Mouse (Mus musculus): ENCODE data around the gene Rab20.

Gene Rab20

DNA sequence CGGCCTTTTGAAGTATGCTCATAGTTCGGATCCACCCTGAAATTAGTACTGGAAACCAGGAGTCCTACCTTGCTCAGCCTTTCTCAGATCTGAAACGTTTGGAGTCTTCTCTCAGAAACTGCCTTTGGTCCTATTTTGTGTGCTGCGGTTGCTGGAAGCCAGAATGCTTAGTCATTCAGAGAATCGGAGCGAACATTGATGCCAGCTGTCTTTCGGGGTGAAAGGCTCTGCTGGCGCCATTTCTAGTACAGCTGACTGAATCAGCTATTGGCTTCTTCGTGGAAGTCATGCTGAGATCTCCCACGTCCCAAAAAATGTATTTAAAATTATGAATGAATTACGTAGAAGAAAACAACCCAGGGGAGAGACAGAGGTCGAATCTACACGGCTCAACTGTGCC is 60.7 kb downstream of the Rab20 start:
- no peak for TF ChIP-seq NANOG (IDR thresholded peaks at IDR 0.05; ENCODE audit: borderline replicate concordance, low read length)
- TF ChIP-seq CTCF (conservative IDR thresholded peaks at IDR 0.05; ENCODE audit: low read length), result no peak
- no peak for TF ChIP-seq POU5F1 (IDR thresholded peaks at IDR 0.05; ENCODE audit: borderline replicate concordance, low read length)
- Histone ChIP-seq H3K9me3 (ENCODE audit: low read length) (no peaks in the 10 kb centered on the region), H3K4me1 (replicated peaks; ENCODE audit: low read depth, low read length) (no peaks in the 10 kb centered on the region), H3K27me3 (ENCODE audit: insufficient read depth, low read length) (peaks cover 13% of the 10 kb centered on the region), H3K4me3 (replicated peaks; ENCODE audit: low read length) (no peak overlapping the region), H3K36me3 (ENCODE audit: insufficient read depth, low read length) (no peaks in the 10 kb centered on the region)

DNA sequence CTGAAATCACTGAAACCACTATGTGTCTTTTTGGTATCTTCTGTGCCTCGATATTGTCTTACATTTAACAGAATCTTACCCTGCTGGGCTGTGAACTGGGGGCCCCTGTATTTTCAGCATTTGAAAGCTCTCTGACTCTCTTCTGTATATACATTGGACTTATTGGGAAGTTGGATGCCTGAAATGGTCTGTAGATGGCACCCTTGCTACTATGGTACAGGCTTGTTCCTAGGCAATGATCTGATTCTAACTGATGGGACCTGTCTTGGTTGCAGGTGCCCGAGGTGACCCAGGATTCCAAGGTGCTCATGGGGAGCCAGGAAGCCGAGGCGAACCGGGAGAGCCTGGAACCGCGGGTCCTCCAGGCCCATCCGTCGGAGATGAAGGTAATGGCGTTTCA is 63.4 kb downstream of the Rab20 start:
- Histone ChIP-seq H3K4me1 (replicated peaks; ENCODE audit: low read depth, low read length) (no peaks in the 10 kb centered on the region), H3K27me3 (ENCODE audit: insufficient read depth, low read length) (peaks cover 14% of the 10 kb centered on the region), H3K9me3 (ENCODE audit: low read length) (no peaks in the 10 kb centered on the region), H3K4me3 (replicated peaks; ENCODE audit: low read length) (no peak overlapping the region), H3K36me3 (ENCODE audit: insufficient read depth, low read length) (no peaks in the 10 kb centered on the region)
- TF ChIP-seq NANOG (IDR thresholded peaks at IDR 0.05; ENCODE audit: borderline replicate concordance, low read length) (no peak), CTCF (conservative IDR thresholded peaks at IDR 0.05; ENCODE audit: low read length) (no peak; the same call in 1 of the 2 replicates), POU5F1 (IDR thresholded peaks at IDR 0.05; ENCODE audit: borderline replicate concordance, low read length) (no peak)

DNA sequence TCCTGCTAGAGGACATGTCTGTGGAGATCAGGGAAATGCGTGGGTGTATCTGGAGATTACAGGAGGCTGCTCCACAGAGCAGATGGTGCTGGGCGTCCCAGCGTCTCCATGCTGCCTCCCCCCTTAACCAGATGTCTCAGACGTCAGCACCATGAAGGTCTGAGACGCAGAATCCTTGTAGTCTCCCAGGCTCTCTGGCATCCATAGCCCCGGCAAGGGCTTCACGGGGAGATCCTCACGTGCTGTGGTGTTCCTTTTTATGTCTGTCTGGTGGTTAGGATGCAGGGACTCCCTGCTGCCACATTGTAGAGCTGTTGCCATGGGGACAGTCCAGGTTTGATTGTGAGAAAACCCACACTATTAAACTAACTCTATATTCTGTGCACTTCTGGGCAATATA is 64.2 kb downstream of the Rab20 start:
- Histone ChIP-seq H3K9me3 (ENCODE audit: low read length) (no peaks in the 10 kb centered on the region), H3K27me3 (ENCODE audit: insufficient read depth, low read length) (peaks cover 11% of the 10 kb centered on the region), H3K4me3 (replicated peaks; ENCODE audit: low read length) (no peak overlapping the region), H3K36me3 (ENCODE audit: insufficient read depth, low read length) (no peaks in the 10 kb centered on the region), H3K4me1 (replicated peaks; ENCODE audit: low read depth, low read length) (no peaks in the 10 kb centered on the region)
- no peak for TF ChIP-seq CTCF (conservative IDR thresholded peaks at IDR 0.05; ENCODE audit: low read length)
- no peak for TF ChIP-seq POU5F1 (IDR thresholded peaks at IDR 0.05; ENCODE audit: borderline replicate concordance, low read length)
- no peak for TF ChIP-seq NANOG (IDR thresholded peaks at IDR 0.05; ENCODE audit: borderline replicate concordance, low read length)

DNA sequence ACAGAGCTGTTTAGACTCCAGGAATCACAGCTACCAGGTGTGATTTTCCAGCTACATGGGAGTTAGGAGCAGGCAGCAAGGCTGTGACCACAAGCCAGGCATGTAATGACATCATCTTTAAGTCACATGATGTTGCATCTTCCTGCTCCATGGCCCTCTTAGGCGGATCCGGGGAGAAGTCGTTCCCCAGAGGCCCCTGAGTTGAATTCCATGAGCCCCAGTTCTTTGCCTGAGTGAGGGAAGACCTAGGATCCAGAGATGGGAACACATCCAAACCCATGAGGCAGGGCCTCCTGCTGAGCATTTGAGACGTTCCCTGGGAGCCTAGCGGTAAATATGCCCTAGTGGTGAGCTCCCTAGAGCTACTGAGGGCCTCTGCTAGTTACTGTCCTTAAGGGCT is 66.1 kb downstream of the Rab20 start:
- no peak for TF ChIP-seq NANOG (IDR thresholded peaks at IDR 0.05; ENCODE audit: borderline replicate concordance, low read length)
- no peak for TF ChIP-seq CTCF (conservative IDR thresholded peaks at IDR 0.05; ENCODE audit: low read length)
- no peak for TF ChIP-seq POU5F1 (IDR thresholded peaks at IDR 0.05; ENCODE audit: borderline replicate concordance, low read length)
- no peaks in the 10 kb centered on the region for H3K9me3 ChIP-seq (ENCODE audit: low read length)
- peaks cover 2% of the 10 kb centered on the region; the same call in 1 of the 2 replicates for H3K27me3 ChIP-seq (ENCODE audit: insufficient read depth, low read length)
- no peaks in the 10 kb centered on the region for H3K4me1 ChIP-seq (replicated peaks; ENCODE audit: low read depth, low read length)
- H3K36me3 ChIP-seq (ENCODE audit: insufficient read depth, low read length), result no peaks in the 10 kb centered on the region
- H3K4me3 ChIP-seq (replicated peaks; ENCODE audit: low read length), result no peak overlapping the region

DNA sequence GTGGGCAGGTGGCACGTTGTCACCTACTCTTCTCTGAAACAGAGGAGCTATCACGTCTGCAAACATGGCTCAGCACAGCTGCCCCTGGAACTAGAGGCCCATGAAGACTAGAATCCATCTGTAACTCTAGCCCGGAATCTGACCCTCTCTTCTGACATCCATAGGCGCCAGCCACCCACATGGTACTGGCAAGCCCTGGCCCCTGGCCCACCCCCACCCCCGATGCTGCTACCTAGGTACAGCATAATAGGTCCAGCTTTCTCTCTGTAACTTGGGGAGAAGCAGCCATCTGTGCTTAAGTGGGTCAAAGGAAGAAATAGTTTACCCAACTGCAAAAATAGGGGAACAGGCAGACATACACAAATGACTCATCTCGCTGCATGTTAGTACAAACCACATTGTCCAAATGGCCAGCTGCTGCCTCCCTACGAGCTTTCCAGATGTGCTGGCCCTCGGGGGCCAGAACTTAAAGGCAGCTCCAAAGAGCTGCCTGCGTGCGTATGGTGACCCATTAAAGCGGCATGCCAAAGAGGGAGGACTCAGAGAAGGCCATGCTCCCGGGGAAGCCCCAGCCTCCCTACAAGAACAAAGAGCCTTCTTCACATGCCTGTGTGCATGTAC is 66.9 kb downstream of the Rab20 start:
- H3K9me3 ChIP-seq (ENCODE audit: low read length), result no peaks in the 10 kb centered on the region
- no peaks in the 10 kb centered on the region for H3K36me3 ChIP-seq (ENCODE audit: insufficient read depth, low read length)
- no peak overlapping the region for H3K4me3 ChIP-seq (replicated peaks; ENCODE audit: low read length)
- no peaks in the 10 kb centered on the region for H3K4me1 ChIP-seq (replicated peaks; ENCODE audit: low read depth, low read length)
- TF ChIP-seq CTCF (conservative IDR thresholded peaks at IDR 0.05; ENCODE audit: low read length) (no peak), POU5F1 (IDR thresholded peaks at IDR 0.05; ENCODE audit: borderline replicate concordance, low read length) (no peak), NANOG (IDR thresholded peaks at IDR 0.05; ENCODE audit: borderline replicate concordance, low read length) (no peak)
- H3K27me3 ChIP-seq (ENCODE audit: insufficient read depth, low read length), result peaks cover 2% of the 10 kb centered on the region; the same call in 1 of the 2 replicates

DNA sequence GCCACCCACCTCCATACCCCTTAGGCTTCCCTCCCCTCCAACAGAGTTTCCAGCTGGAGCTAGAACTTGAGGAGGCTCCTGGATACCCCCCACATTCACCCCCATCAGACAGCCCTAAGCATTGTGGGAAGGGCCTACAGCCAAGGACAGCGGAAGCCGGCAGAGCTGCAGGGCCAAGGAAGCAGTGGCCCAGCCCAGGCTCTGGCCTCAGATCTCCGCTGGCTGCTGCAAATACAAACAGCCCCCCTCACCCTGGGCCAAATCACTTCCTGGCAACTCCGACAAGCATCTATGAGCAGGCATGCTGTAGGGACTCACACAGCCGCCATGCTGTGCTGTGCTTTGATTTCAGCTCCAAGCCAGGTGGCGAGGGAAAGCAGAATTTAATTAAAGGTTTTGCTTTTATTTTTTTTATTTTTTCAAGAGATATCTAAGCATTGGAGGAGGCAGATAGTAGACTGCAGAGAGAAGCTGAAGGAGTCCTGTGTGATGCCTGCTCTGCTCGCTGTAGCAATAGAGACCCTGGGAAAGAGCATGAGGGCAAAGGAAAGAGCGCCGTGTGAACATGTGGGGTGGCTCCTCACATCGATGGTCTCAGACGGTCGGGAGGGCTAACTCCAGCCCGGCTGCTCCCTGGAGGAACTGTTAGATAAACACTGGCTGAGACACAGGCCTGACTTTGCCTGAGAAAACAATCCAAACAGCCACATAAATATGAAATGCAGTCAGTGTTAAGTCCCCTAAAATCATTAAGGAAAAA is 72.6 kb downstream of the Rab20 start:
- Histone ChIP-seq H3K9me3 (ENCODE audit: low read length) (no peaks in the 10 kb centered on the region), H3K36me3 (ENCODE audit: insufficient read depth, low read length) (no peaks in the 10 kb centered on the region), H3K27me3 (ENCODE audit: insufficient read depth, low read length) (0 out of 2 replicates have a peak, but pooled peaks cover 3% of the 10 kb centered on the region), H3K4me3 (replicated peaks; ENCODE audit: low read length) (0 out of 2 replicates have a peak overlapping the region, but pooled peaks have one; percentile 7), H3K4me1 (replicated peaks; ENCODE audit: low read depth, low read length) (peaks cover 4% of the 10 kb centered on the region)
- TF ChIP-seq NANOG (IDR thresholded peaks at IDR 0.05; ENCODE audit: borderline replicate concordance, low read length), result no peak
- TF ChIP-seq CTCF (conservative IDR thresholded peaks at IDR 0.05; ENCODE audit: low read length), result no peak

DNA sequence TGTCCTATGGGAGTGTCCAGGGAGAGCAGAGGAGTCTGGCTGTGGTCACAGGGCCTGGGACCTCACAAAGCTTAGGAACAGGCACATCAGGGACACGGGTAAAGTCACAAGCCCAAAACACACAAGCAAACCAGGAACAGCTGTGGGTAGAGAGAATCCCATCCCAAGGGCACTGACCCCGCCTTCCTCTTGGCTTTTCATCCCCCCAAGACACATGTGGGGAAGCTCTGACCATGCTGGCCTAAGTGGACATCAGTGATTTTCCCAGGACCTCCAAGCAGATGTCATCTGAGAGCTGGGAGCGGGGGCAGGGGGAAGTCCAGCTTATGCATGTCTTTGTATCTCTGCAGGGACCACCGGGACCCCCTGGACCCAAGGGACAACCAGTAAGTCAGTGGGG is 73.9 kb downstream of the Rab20 start:
- H3K36me3 ChIP-seq (ENCODE audit: insufficient read depth, low read length), result no peaks in the 10 kb centered on the region
- H3K4me1 ChIP-seq (replicated peaks; ENCODE audit: low read depth, low read length), result peaks cover 10% of the 10 kb centered on the region
- TF ChIP-seq NANOG (IDR thresholded peaks at IDR 0.05; ENCODE audit: borderline replicate concordance, low read length) (no peak), POU5F1 (IDR thresholded peaks at IDR 0.05; ENCODE audit: borderline replicate concordance, low read length) (no peak), CTCF (conservative IDR thresholded peaks at IDR 0.05; ENCODE audit: low read length) (no peak)

DNA sequence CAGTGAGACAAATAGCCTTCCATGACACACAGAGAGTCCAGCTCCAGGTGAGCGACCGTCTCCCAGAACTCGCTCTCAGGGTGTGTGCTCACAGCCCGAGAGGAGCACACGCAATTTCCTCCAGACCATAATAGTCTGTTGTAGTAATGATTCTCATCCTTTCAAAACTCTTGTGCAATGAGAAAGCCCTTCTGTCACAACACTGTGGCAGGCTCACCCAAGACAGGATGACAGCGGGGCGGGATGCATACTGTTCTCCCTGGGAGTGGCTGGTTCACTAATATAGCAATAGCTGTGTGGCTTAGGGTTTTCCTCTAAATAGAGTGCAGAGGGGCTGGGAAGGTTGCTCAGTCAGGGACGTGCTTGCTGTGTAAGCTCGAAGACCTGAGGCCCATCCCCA is 74.7 kb downstream of the Rab20 start:
- Histone ChIP-seq H3K27me3 (ENCODE audit: insufficient read depth, low read length) (peaks cover 7% of the 10 kb centered on the region; the same call in 1 of the 2 replicates), H3K36me3 (ENCODE audit: insufficient read depth, low read length) (no peaks in the 10 kb centered on the region), H3K9me3 (ENCODE audit: low read length) (no peaks in the 10 kb centered on the region), H3K4me1 (replicated peaks; ENCODE audit: low read depth, low read length) (peaks cover 10% of the 10 kb centered on the region), H3K4me3 (replicated peaks; ENCODE audit: low read length) (no peak overlapping the region)
- no peak for TF ChIP-seq POU5F1 (IDR thresholded peaks at IDR 0.05; ENCODE audit: borderline replicate concordance, low read length)
- TF ChIP-seq CTCF (conservative IDR thresholded peaks at IDR 0.05; ENCODE audit: low read length), result no peak
- TF ChIP-seq NANOG (IDR thresholded peaks at IDR 0.05; ENCODE audit: borderline replicate concordance, low read length), result no peak

More for the DNA sequence above, 73.9 kb downstream of the Rab20 start:
- Histone ChIP-seq H3K9me3 (ENCODE audit: low read length) (no peaks in the 10 kb centered on the region), H3K27me3 (ENCODE audit: insufficient read depth, low read length) (peaks cover 7% of the 10 kb centered on the region; the same call in 1 of the 2 replicates), H3K4me3 (replicated peaks; ENCODE audit: low read length) (no peak overlapping the region)
